Mouse (Mus musculus) adipocyte (in vitro differentiated cells): ENCODE measurements at regions not wholly inside any gene's neighbourhood (a gene's known extent, or its start where the extent isn't known, plus 50 kb on each side); places are given as distances from the start of the nearest gene placed in this dataset.
A peak's percentile ranks its signal among the peaks of the same experiment; 100 is the strongest.

Experiments
- DNase-seq: peaks from one replicate; pipeline ENCODE4 v3.0.0-alpha.2; 2016; ENCODE audit warnings: low spot score

- no peak for DNase-seq
Observed at GRCm38 (mm10) chr4:52666768-52667480, 70.8 kb downstream of the Toporsl start.

GRCm38 (mm10) chr4:52709563-52709962, 104.8 kb upstream of the Olfr275 start:
- DNase-seq, result no peak

- DNase-seq, result no peak
Observed at GRCm38 (mm10) chr4:52726203-52726602, 88.2 kb upstream of the Olfr275 start.

GRCm38 (mm10) chr4:52726625-52727297, 87.6 kb upstream of the Olfr275 start:
- peak; percentile 35 for DNase-seq

- DNase-seq, result no peak
Observed at GRCm38 (mm10) chr4:52733141-52733540, 81.3 kb upstream of the Olfr275 start.

GRCm38 (mm10) chr4:52739543-52740474, 74.6 kb upstream of the Olfr275 start:
- DNase-seq, result no peak

- no peak for DNase-seq
Observed at GRCm38 (mm10) chr4:52752838-52753509, 61.4 kb upstream of the Olfr275 start.
